Mouse (Mus musculus) layer of hippocampus, adult 11-12 months (tissue): ENCODE results near the gene Ttyh3.
"Not testable (repeated sequence)": the region's sequence is repeated elsewhere in the genome, so short reads cannot be mapped to it uniquely, and the experiment has no call there.

Experiments used
- DNase-seq: peaks from one replicate; pipeline ENCODE4 v3.0.0; 2022; ENCODE audit warnings: low spot score

Ttyh3 gene

GRCm38 (mm10) chr5:140648519-140649100 is at the start of gene Ttyh3:
Ttyh3 (minus strand) TSS chr5:140649031.
- no peak for DNase-seq

GRCm38 (mm10) chr5:140695987-140696386 is 47.2 kb upstream of the Ttyh3 start:
- no peak for DNase-seq

- DNase-seq = no peak
These were observed 39.6 kb upstream of the Ttyh3 start for GRCm38 (mm10) chr5:140688434-140688833.

- DNase-seq = peak; percentile 65
These were observed 35.7 kb upstream of the Ttyh3 start for GRCm38 (mm10) chr5:140684343-140685148.

- no peak for DNase-seq
These were observed 33.3 kb upstream of the Ttyh3 start for GRCm38 (mm10) chr5:140682113-140682512.

GRCm38 (mm10) chr5:140680950-140681349 is 32.1 kb upstream of the Ttyh3 start:
- no peak for DNase-seq

- no peak for DNase-seq
These were observed 31.2 kb upstream of the Ttyh3 start for GRCm38 (mm10) chr5:140680051-140680450.

GRCm38 (mm10) chr5:140677137-140677536 is 28.3 kb upstream of the Ttyh3 start:
- no peak for DNase-seq

GRCm38 (mm10) chr5:140675640-140676039 is 26.8 kb upstream of the Ttyh3 start:
- no peak for DNase-seq

GRCm38 (mm10) chr5:140675079-140675478 is 26.2 kb upstream of the Ttyh3 start:
- DNase-seq = no peak

- DNase-seq = no peak
These were observed 25.2 kb upstream of the Ttyh3 start for GRCm38 (mm10) chr5:140674036-140674435.

GRCm38 (mm10) chr5:140672603-140673002 is 23.8 kb upstream of the Ttyh3 start:
- not testable (repeated sequence) for DNase-seq

- DNase-seq = no peak
These were observed 23.3 kb upstream of the Ttyh3 start for GRCm38 (mm10) chr5:140672115-140672514.

GRCm38 (mm10) chr5:140663621-140664180 is 14.9 kb upstream of the Ttyh3 start:
- peak; percentile 78 for DNase-seq

- DNase-seq = no peak
These were observed 14.1 kb upstream of the Ttyh3 start for GRCm38 (mm10) chr5:140662741-140663592.

- no peak for DNase-seq
These were observed 13.2 kb upstream of the Ttyh3 start for GRCm38 (mm10) chr5:140661875-140662643.

GRCm38 (mm10) chr5:140661427-140661826 is 12.6 kb upstream of the Ttyh3 start:
- no peak for DNase-seq

- DNase-seq = no peak
These were observed 11.6 kb upstream of the Ttyh3 start for GRCm38 (mm10) chr5:140660398-140660797.

- peak; percentile 79 for DNase-seq
These were observed 10.9 kb upstream of the Ttyh3 start for GRCm38 (mm10) chr5:140659607-140660272.

GRCm38 (mm10) chr5:140654096-140654845 is 5.4 kb upstream of the Ttyh3 start:
- no peak for DNase-seq
